Mouse (Mus musculus) liver, postnatal 0 days (tissue): Measurements from ENCODE around the gene Jarid2. TPM values are rescaled to one million over a fixed set of nuclear protein-coding genes. Genes with fewer than 3 reads are reported as not detected.

Source experiments
- ATAC-seq: fragments of 200-750 bp; cut with Nextera tagmentation; 2 replicates; pipeline ENCODE4 v1.8.0; 2017; ENCODE audit warnings: mild to moderate bottlenecking, moderate library complexity
- DNase-seq: peaks from one replicate; pipeline ENCODE4 v3.0.0-alpha.2; 2016
- H3K27ac ChIP-seq: fragments of 300-500 bp; sonication (generic); 2 replicates; pipeline ENCODE4 v1.5.1; 2014; ENCODE audit warnings: antibody characterized with exemption, moderate library complexity, mild to moderate bottlenecking, low read depth
- H3K27me3 ChIP-seq: fragments of 300-500 bp; sonication (generic); 2 replicates; pipeline ENCODE4 v1.6.1; 2014; ENCODE audit warnings: low read length, control low read depth, mixed read lengths; ENCODE audit not compliant: insufficient read depth
- H3K36me3 ChIP-seq: fragments of 300-500 bp; sonication (generic); replicated peaks from 2 replicates; pipeline ENCODE4 v1.6.1; 2014; ENCODE audit warnings: mild to moderate bottlenecking, control low read depth, low read length, moderate library complexity, mixed read lengths; ENCODE audit not compliant: insufficient read depth
- H3K4me1 ChIP-seq: fragments of 300-500 bp; sonication (generic); 2 replicates; pipeline ENCODE4 v1.6.1; 2014; ENCODE audit warnings: antibody characterized with exemption, mild to moderate bottlenecking, control low read depth; ENCODE audit not compliant: insufficient read depth
- H3K4me2 ChIP-seq: fragments of 300-500 bp; sonication (generic); 2 replicates; pipeline ENCODE4 v1.6.1; 2014; ENCODE audit warnings: low read depth, mild to moderate bottlenecking, low read length, moderate library complexity, mixed read lengths
- H3K4me3 ChIP-seq: fragments of 300-500 bp; sonication (generic); 2 replicates; pipeline ENCODE4 v1.5.1; 2014; ENCODE audit warnings: low read depth, low read length
- H3K9ac ChIP-seq: fragments of 300-500 bp; sonication (generic); replicated peaks from 2 replicates; pipeline ENCODE4 v1.6.1; 2014; ENCODE audit warnings: mild to moderate bottlenecking, moderate library complexity
- H3K9me3 ChIP-seq: fragments of 300-500 bp; sonication (generic); 2 replicates; pipeline ENCODE4 v1.6.1; 2016; ENCODE audit warnings: mild to moderate bottlenecking, control low read depth, low read length, mixed read lengths
- CTCF ChIP-seq: sonication (generic); IDR thresholded peaks from 2 replicates; pipeline ENCODE4 v1.5.1; 2016; ENCODE audit warnings: antibody characterized with exemption, low read depth
- EP300 ChIP-seq: IDR thresholded peaks from 2 replicates; pipeline ENCODE4 v1.6.1; 2016; ENCODE audit warnings: antibody characterized with exemption, low read depth, mild to moderate bottlenecking
- WGBS: fragments of 180-500 bp; shearing (Covaris S2); extraction: QIAGEN DNeasy Blood & Tissue Kit; methylation state at CpG from one replicate; pipeline ENCODE4 v1.1.7; 2014; ENCODE audit not compliant: insufficient replicate concordance; 5-methylcytosine and 5-hydroxymethylcytosine counted together
- polyA plus RNA-seq: library from polyadenylated mRNA; unstranded; fragments of >200 nt; fragmentation: Nextera tagmentation; extraction: Ambion mirVana; gene quantifications from 2 replicates; pipeline ENCODE4 v1.2.1, GENCODE M21; 2015

Jarid2 gene
- polyA plus RNA-seq, 1 experiment from 2014 or later: 6.8 TPM

GRCm38 (mm10) chr13:44811601-44812000, 82.3 kb downstream of the Jarid2 start:
- no peak overlapping the region for H3K4me2 ChIP-seq
- no peak overlapping the region for H3K4me3 ChIP-seq
- DNase-seq: no peak
- no peak overlapping the region for H3K27ac ChIP-seq
- peaks cover 6% of the 10 kb centered on the region; the same call in 1 of the 2 replicates for H3K4me1 ChIP-seq
- no peaks in the 10 kb centered on the region for H3K36me3 ChIP-seq
- no peak for ATAC-seq
- H3K27me3 ChIP-seq: no peaks in the 10 kb centered on the region
- TF ChIP-seq CTCF: no peak
- no peak for TF ChIP-seq EP300
- no peak overlapping the region for H3K9ac ChIP-seq
- 69% methylated on average over 10 of the region's 10 CpGs for WGBS
- H3K9me3 ChIP-seq: no peaks in the 10 kb centered on the region

GRCm38 (mm10) chr13:44812381-44812780, 83.1 kb downstream of the Jarid2 start:
- Histone ChIP-seq H3K9me3 (no peaks in the 10 kb centered on the region), H3K9ac (no peak overlapping the region), H3K27me3 (no peaks in the 10 kb centered on the region), H3K4me1 (peaks cover 6% of the 10 kb centered on the region; the same call in 1 of the 2 replicates), H3K36me3 (no peaks in the 10 kb centered on the region), H3K4me3 (no peak overlapping the region), H3K27ac (no peak overlapping the region), H3K4me2 (no peak overlapping the region)
- DNase-seq: no peak
- WGBS: 88% methylated on average over 5 of the region's 5 CpGs
- TF ChIP-seq CTCF (no peak), EP300 (no peak)
- no peak for ATAC-seq

- Histone ChIP-seq H3K4me3 (no peak overlapping the region), H3K4me2 (no peak overlapping the region), H3K9ac (no peak overlapping the region), H3K36me3 (no peaks in the 10 kb centered on the region), H3K9me3 (no peaks in the 10 kb centered on the region), H3K27ac (no peak overlapping the region), H3K4me1 (peaks cover 5% of the 10 kb centered on the region), H3K27me3 (no peaks in the 10 kb centered on the region)
- TF ChIP-seq EP300 (no peak), CTCF (no peak)
- ATAC-seq (no peak), DNase-seq (peak; percentile 36)
- WGBS: 11% methylated on average over 4 of the region's 4 CpGs
These were observed 90.1 kb downstream of the Jarid2 start for GRCm38 (mm10) chr13:44819400-44819799.

- TF ChIP-seq CTCF (no peak), EP300 (no peak)
- no peak for DNase-seq
- peaks cover 2% of the 10 kb centered on the region for H3K4me1 ChIP-seq
These were observed 93.3 kb downstream of the Jarid2 start for GRCm38 (mm10) chr13:44822578-44822977.

GRCm38 (mm10) chr13:44828903-44829302, 99.6 kb downstream of the Jarid2 start:
- TF ChIP-seq EP300 (no peak), CTCF (no peak)
- 0 out of 2 replicates have a peak, but pooled peaks cover 3% of the 10 kb centered on the region for H3K36me3 ChIP-seq
- H3K4me1 ChIP-seq: no peaks in the 10 kb centered on the region
- H3K27ac ChIP-seq: no peak overlapping the region
- H3K9ac ChIP-seq: no peak overlapping the region
- DNase-seq: no peak
- no peaks in the 10 kb centered on the region for H3K9me3 ChIP-seq
- 67% methylated on average over 5 of the region's 5 CpGs for WGBS
- ATAC-seq: no peak
- H3K4me2 ChIP-seq: no peak overlapping the region
- H3K27me3 ChIP-seq: no peaks in the 10 kb centered on the region
- no peak overlapping the region for H3K4me3 ChIP-seq

More at GRCm38 (mm10) chr13:44822578-44822977, 93.3 kb downstream of the Jarid2 start:
- no peak for ATAC-seq
- no peaks in the 10 kb centered on the region for H3K36me3 ChIP-seq
- H3K27ac ChIP-seq: no peak overlapping the region
- no peak overlapping the region for H3K4me3 ChIP-seq
- no peak overlapping the region for H3K9ac ChIP-seq
- no peaks in the 10 kb centered on the region for H3K9me3 ChIP-seq
- no peak overlapping the region for H3K4me2 ChIP-seq
- no peaks in the 10 kb centered on the region for H3K27me3 ChIP-seq

- ATAC-seq: no peak
- 68% methylated on average over 2 of the region's 2 CpGs for WGBS
These were observed 102.8 kb downstream of the Jarid2 start for GRCm38 (mm10) chr13:44832104-44832503.

GRCm38 (mm10) chr13:44832866-44833265, 103.6 kb downstream of the Jarid2 start:
- Histone ChIP-seq H3K4me1 (no peaks in the 10 kb centered on the region), H3K9ac (no peak overlapping the region), H3K27ac (no peak overlapping the region), H3K9me3 (no peaks in the 10 kb centered on the region), H3K36me3 (0 out of 2 replicates have a peak, but pooled peaks cover 3% of the 10 kb centered on the region), H3K4me3 (no peak overlapping the region), H3K27me3 (no peaks in the 10 kb centered on the region), H3K4me2 (no peak overlapping the region)
- TF ChIP-seq CTCF: no peak
- TF ChIP-seq EP300: no peak
- no peak for ATAC-seq
- no peak for DNase-seq
- 83% methylated on average over 4 of the region's 4 CpGs for WGBS

More at GRCm38 (mm10) chr13:44832104-44832503, 102.8 kb downstream of the Jarid2 start:
- no peaks in the 10 kb centered on the region for H3K9me3 ChIP-seq
- no peak overlapping the region for H3K27ac ChIP-seq
- TF ChIP-seq EP300 (no peak), CTCF (no peak)
- 0 out of 2 replicates have a peak, but pooled peaks cover 3% of the 10 kb centered on the region for H3K36me3 ChIP-seq
- no peaks in the 10 kb centered on the region for H3K27me3 ChIP-seq
- H3K4me1 ChIP-seq: no peaks in the 10 kb centered on the region
- H3K4me2 ChIP-seq: no peak overlapping the region
- no peak for DNase-seq
- no peak overlapping the region for H3K9ac ChIP-seq
- H3K4me3 ChIP-seq: no peak overlapping the region
